Mouse (Mus musculus) bone marrow, adult 2 months (tissue): ENCODE measurements around the gene Txnrd2.

ENCODE experiments used
- CTCF ChIP-seq: fragments of 200-500 bp; IDR thresholded peaks from 2 replicates; pipeline ENCODE4 v1.5.1; 2011; ENCODE audit warnings: low read length, control low read depth; ENCODE audit not compliant: control insufficient read depth, insufficient read depth
- POLR2A ChIP-seq: fragments of 200-500 bp; IDR thresholded peaks from 2 replicates; pipeline ENCODE4 v1.6.1; 2011; ENCODE audit warnings: low read depth, mild to moderate bottlenecking, control low read depth, low read length, borderline replicate concordance; ENCODE audit not compliant: control insufficient read depth

DNA sequence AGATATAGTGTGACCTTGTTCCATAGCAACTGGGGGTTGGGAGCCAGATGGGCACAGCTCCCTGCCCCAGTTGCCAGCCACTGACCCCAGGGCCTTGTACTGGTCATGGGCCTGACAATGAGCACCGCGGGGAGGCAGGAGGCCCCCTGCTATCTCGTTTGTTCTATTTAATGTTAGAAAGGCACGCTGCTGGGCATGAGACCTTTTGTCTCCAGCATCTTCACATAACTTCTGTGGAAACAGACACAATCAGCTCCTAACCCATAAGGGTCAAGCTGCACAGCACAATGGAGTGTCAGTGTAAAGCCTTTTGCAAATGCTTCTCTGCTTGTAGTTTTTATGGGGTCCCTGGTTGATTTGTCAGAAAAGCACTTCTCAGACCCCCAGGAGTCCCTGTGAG is 58.2 kb downstream of the Txnrd2 start:
- TF ChIP-seq CTCF, result no peak
- no peak for TF ChIP-seq POLR2A
